Mouse (Mus musculus) T-helper 1 cell (primary cell): ENCODE results near the gene Foxp1.

Experiments used
- in situ Hi-C: fragments of 300-600 bp; cut with MboI, MseI; formaldehyde crosslinking; loops from one replicate; pipeline ENCODE4 v1.15.1; 2025; ENCODE audit warnings: high pct_unique_total_duplicates

Foxp1 gene

GRCm38 (mm10) chr6:99159452-99160347 lies 362.8 kb downstream of the Foxp1 start:
- in situ Hi-C loops = no loop called here

DNA sequence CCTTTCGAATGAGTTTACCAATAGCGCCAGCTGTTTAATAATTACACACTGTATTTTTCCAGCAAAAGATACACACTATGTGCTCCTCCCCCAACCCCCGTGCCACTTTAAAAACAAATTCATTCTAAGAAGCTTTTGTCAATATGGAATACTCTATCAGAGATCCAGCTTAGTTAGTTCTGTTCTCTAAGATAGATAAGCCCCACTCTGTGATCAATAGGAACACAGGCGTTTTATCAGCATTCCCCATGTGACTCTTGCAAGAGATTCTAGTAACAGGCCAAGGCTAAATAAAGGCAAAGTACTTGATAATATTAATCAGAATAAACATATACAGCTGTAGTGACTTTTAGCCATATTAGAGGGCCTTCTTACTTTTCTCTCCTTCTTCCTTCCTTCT lies 368.8 kb downstream of the Foxp1 start:
- in situ Hi-C loops = no loop called here

GRCm38 (mm10) chr6:99146400-99146905 lies 376.1 kb downstream of the Foxp1 start:
- in situ Hi-C loops = no loop called here

DNA sequence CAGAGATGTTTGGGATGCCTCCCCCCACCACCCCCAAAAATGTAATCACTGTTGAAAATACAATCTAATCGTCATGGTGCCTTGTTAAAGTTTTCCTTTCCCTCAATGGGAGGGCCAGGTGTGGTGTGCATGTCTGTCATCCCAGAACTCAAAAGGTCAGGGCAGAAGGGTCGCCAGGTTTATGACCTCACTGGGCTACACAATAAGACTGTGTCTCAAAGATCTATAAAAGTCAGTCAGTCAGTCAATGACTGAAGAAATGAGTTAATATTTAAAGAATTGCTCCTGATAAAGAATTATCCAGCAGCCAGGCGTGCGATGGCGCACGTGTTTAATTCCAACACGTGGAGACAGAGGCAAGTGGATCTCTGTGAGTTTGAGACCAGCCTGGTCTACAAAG lies 377.5 kb downstream of the Foxp1 start:
- in situ Hi-C loops = no loop called here

DNA sequence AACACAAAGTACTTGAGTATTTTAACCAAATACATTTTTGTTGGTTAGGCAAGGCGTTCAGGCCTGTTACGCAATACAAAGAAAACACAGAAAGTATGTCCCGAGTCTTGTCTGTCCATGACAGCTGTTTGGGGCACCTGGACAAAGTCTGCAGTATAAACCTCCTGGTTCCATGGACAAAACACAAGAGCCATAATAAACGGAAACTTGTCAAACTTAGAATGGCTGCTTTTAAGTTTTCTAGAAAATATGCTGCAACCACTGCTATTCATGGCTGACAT lies 378.8 kb downstream of the Foxp1 start:
- in situ Hi-C loops = no loop called here

GRCm38 (mm10) chr6:99142900-99143755 lies 379.4 kb downstream of the Foxp1 start:
- in situ Hi-C loops = no loop called here

GRCm38 (mm10) chr6:99138041-99138440 lies 384.5 kb downstream of the Foxp1 start:
- in situ Hi-C loops = no loop called here

DNA sequence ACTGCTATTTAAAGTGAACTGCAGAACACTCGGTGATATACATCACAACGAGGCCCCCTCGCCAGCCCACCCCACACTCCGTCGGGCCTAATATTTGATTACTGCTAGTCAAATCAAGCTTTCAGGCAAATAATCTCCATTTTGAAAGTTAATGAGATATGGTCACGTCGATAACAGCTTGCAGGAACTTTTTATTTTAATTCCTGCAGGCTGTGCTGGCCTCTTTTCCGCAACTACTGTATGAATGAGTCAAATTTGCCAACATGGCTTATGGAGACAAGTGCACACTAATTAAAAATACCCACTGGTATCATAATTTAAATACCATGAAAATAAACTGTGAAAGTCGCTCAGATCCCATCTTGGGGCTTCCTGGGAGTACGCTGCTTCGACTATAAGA lies 385.4 kb downstream of the Foxp1 start:
- in situ Hi-C loops = no loop called here

DNA sequence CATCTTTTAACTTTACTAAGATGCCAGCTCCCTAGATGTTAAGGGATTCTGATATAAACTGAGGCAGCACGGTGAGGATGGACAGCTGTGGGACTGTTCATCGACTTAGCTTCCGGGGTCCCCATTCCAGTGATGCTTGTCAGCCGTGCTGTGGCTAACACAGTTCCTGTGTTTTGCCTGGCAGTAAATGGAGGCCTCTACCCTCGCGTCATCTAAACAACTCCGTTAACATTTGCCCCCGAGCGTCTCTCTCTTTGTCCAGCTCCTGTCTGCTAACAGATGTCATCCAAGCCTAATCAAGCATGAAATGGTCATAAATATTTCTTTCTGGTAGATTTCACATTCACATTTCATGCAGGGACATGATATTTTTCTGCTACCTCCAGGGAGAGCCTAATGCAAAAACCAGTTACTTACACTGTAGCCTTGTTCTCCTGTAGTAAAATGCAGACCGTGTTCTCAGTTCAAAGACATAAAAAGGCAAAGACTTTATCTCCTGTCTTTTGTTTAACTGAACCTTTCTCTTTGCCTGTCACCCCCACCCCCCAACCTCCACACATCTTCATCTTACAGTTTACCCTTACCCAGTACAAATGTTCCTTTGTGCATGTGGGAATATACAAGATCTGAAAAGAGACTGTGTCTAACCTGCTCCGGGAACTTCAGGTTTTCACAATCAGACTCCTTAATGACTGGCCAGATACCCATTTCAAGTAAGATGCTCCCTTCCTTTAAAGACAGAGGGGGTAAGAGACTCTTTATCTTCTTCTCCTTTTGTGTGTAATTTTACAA lies 386.4 kb downstream of the Foxp1 start:
- in situ Hi-C loops = no loop called here

DNA sequence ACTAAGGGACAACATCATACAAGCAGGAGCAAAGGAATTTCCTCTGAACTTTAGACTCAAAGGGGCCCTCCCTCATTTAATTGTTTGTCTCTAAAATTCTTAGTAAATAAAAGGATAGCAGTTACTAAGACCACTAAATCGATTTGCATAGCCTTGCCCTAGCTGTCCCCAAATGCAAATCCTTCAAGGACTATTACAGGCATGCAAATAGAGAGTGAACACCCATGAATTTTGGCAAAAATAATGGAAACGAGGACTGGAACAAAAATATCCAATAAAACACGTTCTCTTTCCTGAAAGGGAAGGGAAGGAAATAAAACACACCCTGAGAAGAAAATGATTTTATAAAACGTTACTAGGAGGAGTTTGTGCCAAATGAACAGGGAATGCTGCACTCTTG lies 390.7 kb downstream of the Foxp1 start:
- in situ Hi-C loops = no loop called here

DNA sequence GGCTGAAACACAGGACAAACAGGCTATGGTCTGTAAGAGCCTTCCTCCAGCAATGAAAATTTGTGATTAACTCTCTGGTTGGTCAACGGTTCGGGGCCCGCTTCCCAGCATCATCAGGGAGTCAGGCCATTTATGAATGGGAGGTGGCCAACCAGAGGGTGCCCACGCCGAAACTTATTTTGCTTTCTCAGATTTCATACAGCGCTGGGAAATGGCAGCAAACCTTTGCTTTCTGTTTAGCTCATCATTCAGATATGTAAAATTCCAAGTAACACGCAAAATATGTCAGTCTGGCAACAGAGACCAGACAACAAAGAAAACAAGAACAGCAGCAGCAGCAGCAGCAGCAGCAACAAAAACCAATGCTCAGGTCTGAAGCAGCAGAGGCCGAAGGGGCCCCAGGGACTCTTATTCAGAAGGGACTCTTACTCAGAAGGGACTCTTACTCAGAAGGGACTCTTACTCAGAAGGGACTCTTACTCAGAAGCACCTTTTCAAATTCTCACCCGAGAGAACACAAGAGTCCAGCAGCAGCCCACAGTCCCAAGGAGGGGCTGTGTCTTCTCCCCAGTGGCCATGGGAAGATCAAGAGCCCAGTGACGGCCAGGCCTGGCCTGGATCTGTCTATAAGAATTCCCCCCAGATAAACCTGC lies 391.6 kb downstream of the Foxp1 start:
- in situ Hi-C loops = no loop called here

- in situ Hi-C loops = no loop called here
These were observed 395.8 kb downstream of the Foxp1 start for GRCm38 (mm10) chr6:99126717-99127116.

DNA sequence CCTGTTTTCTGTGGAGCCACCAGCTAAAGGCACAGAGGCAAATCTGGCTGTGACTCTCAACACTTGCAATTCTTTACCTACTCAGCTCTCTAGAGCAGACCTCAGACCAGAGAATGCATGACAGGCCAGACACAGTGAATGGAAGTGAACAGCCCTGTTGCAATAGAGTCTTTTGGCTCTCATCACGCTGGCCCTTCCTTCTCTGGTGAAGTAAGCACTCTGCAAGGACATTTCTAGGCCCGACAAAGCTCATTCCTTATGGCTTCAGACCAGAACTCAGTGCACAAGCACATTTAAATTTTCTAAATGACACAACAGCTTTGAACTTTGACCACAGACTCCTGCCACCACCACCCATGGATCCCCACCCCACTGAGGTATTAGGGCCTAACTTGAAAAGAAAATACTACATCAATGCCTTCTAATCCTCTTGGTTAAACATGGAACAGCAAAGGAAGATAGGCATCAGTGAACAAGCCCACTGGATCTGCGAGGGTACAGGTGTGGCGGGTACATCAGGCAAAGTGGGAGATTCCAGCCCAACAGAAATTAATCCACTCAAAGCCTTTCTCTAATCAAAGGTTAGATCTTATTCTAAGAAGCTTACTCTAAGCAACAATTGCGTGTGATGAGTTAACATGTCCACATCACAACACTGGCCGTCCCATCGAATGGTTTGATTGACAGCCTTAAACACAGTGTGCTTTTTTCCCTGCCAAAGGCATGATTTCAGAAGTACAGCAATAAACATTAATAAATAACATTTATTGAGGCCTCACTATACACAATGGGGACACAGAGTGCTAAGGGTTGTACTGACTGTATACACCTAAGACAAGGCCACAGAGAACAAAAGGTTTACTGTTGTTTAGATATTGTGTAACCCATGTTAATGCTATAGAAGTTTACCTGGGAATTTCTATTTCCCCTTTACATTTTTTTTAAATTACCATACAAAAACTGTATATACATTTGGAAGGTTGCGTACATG lies 401.4 kb downstream of the Foxp1 start:
- in situ Hi-C loops = no loop called here

GRCm38 (mm10) chr6:99118534-99118933 lies 404.0 kb downstream of the Foxp1 start:
- in situ Hi-C loops = no loop called here

DNA sequence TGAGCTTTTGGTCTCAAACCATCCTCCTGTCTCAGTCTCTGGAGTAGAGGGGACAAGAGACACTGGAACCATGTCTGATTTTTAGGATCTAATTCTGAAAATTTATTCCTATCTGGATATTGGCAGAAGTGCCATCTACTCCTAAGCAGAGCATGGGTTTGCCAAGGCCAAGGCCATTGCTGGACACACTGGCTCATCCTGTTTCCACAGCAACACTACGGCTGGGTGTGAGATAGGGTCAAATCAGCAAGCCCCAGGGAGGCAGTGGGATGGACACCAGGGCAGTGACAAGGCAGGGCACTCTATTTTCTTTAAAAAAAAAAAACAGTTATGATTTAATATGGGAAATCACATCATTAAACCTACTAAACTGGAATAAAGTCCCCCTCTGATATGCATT lies 405.1 kb downstream of the Foxp1 start:
- in situ Hi-C loops = no loop called here

DNA sequence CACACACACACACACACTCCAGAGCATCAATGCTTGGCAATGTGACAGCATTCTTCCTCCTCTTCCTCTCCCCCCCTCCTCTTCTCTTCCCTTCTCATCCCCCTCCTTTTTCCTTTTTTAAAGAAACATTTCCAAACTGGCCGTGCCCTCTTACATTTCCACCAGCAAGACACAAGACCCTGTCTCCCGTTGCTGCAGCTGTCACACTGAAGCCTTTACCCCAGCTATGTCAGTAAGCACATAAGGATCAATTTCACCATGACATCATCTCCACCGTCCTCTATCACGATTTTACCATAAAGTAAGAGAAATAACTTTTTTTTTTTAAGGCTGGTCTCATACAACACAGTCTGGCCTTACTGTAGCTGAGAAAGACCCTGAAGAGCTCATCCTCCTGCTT lies 410.7 kb downstream of the Foxp1 start:
- in situ Hi-C loops = no loop called here

DNA sequence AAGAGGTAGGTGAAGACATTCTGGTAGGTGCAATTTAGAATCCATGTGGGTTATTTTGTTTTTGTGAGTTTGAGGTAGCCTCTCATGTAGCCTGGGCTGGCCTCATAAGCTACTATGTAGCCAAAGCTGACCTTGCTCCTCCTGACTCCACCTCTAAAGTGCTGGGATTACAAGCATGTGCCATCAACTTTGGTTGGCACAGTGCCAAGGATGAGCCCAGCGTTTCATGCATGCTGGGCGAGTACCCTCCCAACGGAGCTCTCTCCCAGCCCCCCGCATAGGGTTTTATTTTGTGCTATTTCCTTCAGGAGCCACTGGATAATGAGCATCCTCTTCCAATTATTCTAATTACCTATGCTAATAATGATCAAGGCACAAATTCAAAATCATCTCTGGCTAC lies 414.1 kb downstream of the Foxp1 start:
- in situ Hi-C loops = no loop called here

DNA sequence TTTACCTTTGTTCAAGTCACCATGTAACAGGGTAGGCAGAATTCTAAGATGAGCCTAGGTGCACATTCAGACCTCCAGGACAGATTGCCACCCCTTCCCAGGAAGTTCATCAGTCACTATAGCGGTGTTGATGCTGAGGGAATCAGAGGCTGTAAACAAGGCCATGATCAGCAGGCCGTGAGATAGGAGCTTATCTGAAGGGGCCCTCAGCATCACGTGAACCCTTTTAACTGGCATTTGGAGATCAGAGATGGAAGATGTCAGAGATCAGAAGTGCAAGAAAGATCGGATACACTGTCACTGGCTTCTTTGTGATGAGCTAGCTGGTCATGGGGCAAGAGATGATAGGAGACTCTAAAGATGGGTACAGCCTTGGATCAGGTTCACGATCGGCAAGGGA lies 414.8 kb downstream of the Foxp1 start:
- in situ Hi-C loops = no loop called here

- in situ Hi-C loops = no loop called here
These were observed 415.4 kb downstream of the Foxp1 start for GRCm38 (mm10) chr6:99107081-99107482.

GRCm38 (mm10) chr6:99105979-99106378 lies 416.5 kb downstream of the Foxp1 start:
- in situ Hi-C loops = no loop called here
